Mouse (Mus musculus) E14TG2a.4 (cell line): Measurements from ENCODE around the gene Ddr1.

Source experiments
- H3K27me3 ChIP-seq: 2 replicates; pipeline ENCODE4 v1.6.1; 2014; ENCODE audit warnings: low read length, control low read depth; ENCODE audit not compliant: insufficient read depth
- H3K36me3 ChIP-seq: 2 replicates; pipeline ENCODE4 v1.6.1; 2014; ENCODE audit warnings: low read length, control low read depth; ENCODE audit not compliant: insufficient read depth
- H3K4me1 ChIP-seq: replicated peaks from 2 replicates; pipeline ENCODE4 v1.6.1; 2014; ENCODE audit warnings: low read depth, low read length, control low read depth
- H3K4me3 ChIP-seq: replicated peaks from 2 replicates; pipeline ENCODE4 v1.5.1; 2014; ENCODE audit warnings: mild to moderate bottlenecking, low read length
- H3K9me3 ChIP-seq: 2 replicates; pipeline ENCODE4 v1.6.1; 2014; ENCODE audit warnings: low read length, control low read depth
- CTCF ChIP-seq: conservative IDR thresholded peaks from 2 replicates; pipeline ENCODE4 v1.5.1; 2014; ENCODE audit warnings: low read length
- NANOG ChIP-seq: IDR thresholded peaks from 2 replicates; pipeline ENCODE4 v1.6.1; 2014; ENCODE audit warnings: borderline replicate concordance, low read length, mixed read lengths
- POU5F1 ChIP-seq: IDR thresholded peaks from 2 replicates; pipeline ENCODE4 v1.6.1; 2014; ENCODE audit warnings: low read length, borderline replicate concordance

Ddr1 gene

DNA sequence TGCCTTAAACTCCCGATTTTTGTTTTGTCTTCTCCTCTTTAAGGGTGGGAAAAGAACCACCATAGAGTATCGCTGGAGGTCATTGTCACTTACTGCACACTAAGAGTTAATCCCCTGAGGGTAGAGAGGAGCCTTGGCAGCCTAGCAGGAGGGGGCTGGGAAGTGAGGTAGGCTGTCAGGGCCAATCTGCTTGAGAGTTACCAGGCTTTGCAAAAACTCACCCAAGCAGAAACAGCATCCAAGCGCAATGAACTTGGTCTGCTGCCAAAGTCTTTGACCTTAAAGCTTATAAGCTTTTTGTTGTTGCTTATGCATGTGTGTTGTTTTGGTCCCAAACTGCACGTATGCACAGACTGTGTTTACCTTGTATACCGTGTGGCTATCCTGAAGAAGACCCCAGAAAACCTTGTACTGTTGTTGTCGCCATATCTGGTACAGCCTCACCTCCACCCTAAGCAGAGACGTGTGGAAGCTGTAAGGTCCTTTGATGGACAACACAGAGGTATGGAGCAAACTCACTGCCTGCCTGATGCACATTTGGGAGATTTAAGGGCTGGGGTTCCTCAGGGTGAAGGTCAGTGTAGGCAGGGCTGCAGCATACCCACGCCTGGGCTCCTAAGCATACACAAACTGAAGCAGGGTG lies 6.4 kb upstream of the Ddr1 start:
- H3K9me3 ChIP-seq, result no peaks in the 10 kb centered on the region
- no peaks in the 10 kb centered on the region for H3K36me3 ChIP-seq
- no peaks in the 10 kb centered on the region for H3K27me3 ChIP-seq
- H3K4me1 ChIP-seq, result peaks cover 61% of the 10 kb centered on the region
- H3K4me3 ChIP-seq, result no peak overlapping the region
- TF ChIP-seq CTCF (no peak), NANOG (no peak), POU5F1 (no peak)

DNA sequence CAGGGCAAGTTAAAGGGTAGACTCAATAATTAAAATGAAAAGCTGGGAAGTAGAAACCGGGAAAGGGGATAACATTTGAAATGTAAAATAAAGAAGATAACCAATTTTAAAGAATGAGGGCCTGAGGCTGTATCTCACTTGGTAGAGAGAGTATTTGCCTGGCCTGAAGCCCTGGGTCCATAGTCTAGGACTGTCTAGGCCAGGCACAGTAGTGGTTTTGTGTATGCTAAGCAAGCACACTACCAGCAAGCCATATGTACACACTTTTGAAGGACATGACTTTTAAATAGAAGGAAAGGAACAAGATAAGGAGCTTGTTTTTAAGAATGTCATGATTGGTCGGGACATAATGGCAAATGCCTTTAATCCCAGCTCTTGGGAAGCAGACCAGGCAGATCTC lies 4.2 kb upstream of the Ddr1 start:
- Histone ChIP-seq H3K36me3 (no peaks in the 10 kb centered on the region), H3K4me3 (no peak overlapping the region), H3K9me3 (no peaks in the 10 kb centered on the region), H3K4me1 (peaks cover 83% of the 10 kb centered on the region), H3K27me3 (peaks cover 11% of the 10 kb centered on the region)
- TF ChIP-seq CTCF (no peak), NANOG (no peak), POU5F1 (no peak)

GRCm38 (mm10) chr17:35707929-35708328 lies 3.5 kb upstream of the Ddr1 start:
- H3K27me3 ChIP-seq, result peaks cover 14% of the 10 kb centered on the region
- no peaks in the 10 kb centered on the region for H3K36me3 ChIP-seq
- no peaks in the 10 kb centered on the region for H3K9me3 ChIP-seq
- H3K4me3 ChIP-seq, result no peak overlapping the region
- TF ChIP-seq CTCF (no peak), NANOG (peak; percentile 61; the same call in 1 of the 2 replicates)
- peaks cover 83% of the 10 kb centered on the region for H3K4me1 ChIP-seq

DNA sequence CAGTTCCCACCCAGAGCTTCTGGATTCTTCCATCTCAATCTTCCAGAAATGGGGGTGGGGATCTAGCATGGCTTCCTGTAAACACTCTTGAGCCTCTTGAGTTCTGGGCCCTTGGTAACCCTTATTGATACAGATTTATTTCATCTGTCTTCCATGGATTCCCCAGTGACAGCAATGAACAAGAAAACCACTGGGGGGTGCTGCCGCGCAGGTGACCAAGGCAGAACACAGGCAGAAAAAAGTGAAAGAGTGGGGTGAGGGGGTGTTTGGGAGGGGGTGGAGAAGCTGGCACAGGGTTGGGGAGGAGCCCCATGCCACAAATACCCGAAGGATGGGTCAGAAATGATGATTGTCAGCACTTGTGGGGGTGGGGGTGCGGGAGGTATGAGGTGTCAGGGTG lies 1.4 kb upstream of the Ddr1 start:
- H3K4me1 ChIP-seq, result peaks cover 85% of the 10 kb centered on the region
- H3K27me3 ChIP-seq, result peaks cover 33% of the 10 kb centered on the region
- no peak for TF ChIP-seq NANOG
- TF ChIP-seq CTCF, result peak; percentile 51
- no peaks in the 10 kb centered on the region for H3K36me3 ChIP-seq
- no peak overlapping the region for H3K4me3 ChIP-seq
- no peaks in the 10 kb centered on the region for H3K9me3 ChIP-seq

DNA sequence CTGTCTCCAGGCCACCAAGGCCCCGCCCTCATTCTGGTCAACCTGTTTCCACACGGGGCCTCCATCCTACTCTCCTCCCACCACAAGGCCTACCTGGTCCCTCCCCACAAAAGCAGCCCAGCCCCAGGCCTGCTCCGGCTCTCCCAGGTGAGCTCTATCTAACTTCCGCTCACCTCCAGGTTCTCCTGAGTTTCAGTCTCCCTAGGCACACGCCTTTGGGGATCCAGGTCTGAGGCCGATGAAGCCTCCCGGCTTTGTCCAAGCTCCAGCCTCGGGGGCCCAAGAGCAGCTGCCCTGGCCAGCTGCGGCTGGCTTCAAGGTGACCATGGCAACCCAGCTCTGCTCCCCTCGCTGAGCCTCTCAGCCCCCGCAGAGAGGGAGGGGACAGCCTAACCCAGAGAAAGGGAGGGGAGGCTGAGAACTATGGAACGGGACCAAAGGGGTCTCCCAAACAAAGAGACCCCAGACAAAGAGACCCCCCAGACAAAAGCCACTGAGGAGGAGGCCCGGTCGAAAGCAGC lies 610 bp downstream of the Ddr1 start:
- Histone ChIP-seq H3K27me3 (peaks cover 49% of the 10 kb centered on the region), H3K9me3 (no peaks in the 10 kb centered on the region)
- TF ChIP-seq CTCF (no peak), POU5F1 (no peak), NANOG (no peak)

DNA sequence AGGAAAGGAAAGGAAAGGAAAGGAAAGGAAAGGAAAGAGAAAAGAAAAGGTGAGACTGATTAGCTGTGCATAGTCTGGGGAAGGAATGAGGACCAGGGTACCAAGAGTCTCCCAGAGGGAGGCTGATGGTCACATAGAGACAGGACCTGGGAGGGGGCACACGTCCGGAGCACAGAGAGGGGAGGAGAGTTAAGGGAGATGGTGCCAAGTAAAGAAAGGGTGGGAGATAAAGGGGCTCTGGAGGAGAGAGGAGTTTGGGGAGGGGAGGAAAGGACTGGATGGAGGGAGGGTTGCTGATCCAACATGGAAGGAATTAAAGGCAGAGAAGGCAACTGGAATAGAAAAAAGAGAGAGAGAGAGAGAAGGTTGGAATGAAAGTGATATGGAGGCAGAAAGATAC lies 1.4 kb downstream of the Ddr1 start:
- no peak overlapping the region for H3K4me3 ChIP-seq
- H3K36me3 ChIP-seq, result no peaks in the 10 kb centered on the region
- peaks cover 49% of the 10 kb centered on the region for H3K27me3 ChIP-seq
- H3K4me1 ChIP-seq, result peaks cover 88% of the 10 kb centered on the region
- H3K9me3 ChIP-seq, result no peaks in the 10 kb centered on the region
- TF ChIP-seq CTCF, result no peak
- TF ChIP-seq NANOG, result no peak
- no peak for TF ChIP-seq POU5F1

More for the DNA sequence above, 610 bp downstream of the Ddr1 start:
- peaks cover 88% of the 10 kb centered on the region for H3K4me1 ChIP-seq
- peak overlapping the region; percentile 61 for H3K4me3 ChIP-seq
- H3K36me3 ChIP-seq, result no peaks in the 10 kb centered on the region

GRCm38 (mm10) chr17:35702605-35703004 lies 1.8 kb downstream of the Ddr1 start:
- Histone ChIP-seq H3K4me1 (peaks cover 88% of the 10 kb centered on the region), H3K9me3 (no peaks in the 10 kb centered on the region), H3K27me3 (peaks cover 49% of the 10 kb centered on the region), H3K36me3 (no peaks in the 10 kb centered on the region), H3K4me3 (peak overlapping the region; percentile 82; the same call in 1 of the 2 replicates)
- TF ChIP-seq POU5F1 (no peak), CTCF (no peak), NANOG (no peak)

GRCm38 (mm10) chr17:35701978-35702461 lies 2.4 kb downstream of the Ddr1 start:
- Histone ChIP-seq H3K4me3 (peak overlapping the region; percentile 82), H3K4me1 (peaks cover 88% of the 10 kb centered on the region), H3K9me3 (no peaks in the 10 kb centered on the region), H3K36me3 (no peaks in the 10 kb centered on the region), H3K27me3 (peaks cover 49% of the 10 kb centered on the region)
- TF ChIP-seq POU5F1 (no peak), NANOG (no peak), CTCF (no peak)
